Mouse (Mus musculus) left cerebral cortex, postnatal 25 days (tissue): Measurements from ENCODE around the gene 1700001L19Rik. TPM values are rescaled to one million over a fixed set of nuclear protein-coding genes. Genes with fewer than 3 reads are reported as not detected.

Experiments
- DNase-seq, 2 experiments: peaks; one replicate each; pipeline ENCODE4 v3.0.0; 2022; ENCODE audit warnings: low spot score in 2 of 2, mixed read lengths in 1 of 2
- intact Hi-C: fragments of 180-260 bp; cut with DNase I; formaldehyde crosslinking; loops from one replicate; pipeline ENCODE4 v1.15.1; 2025
- total RNA-seq, 2 experiments: library from RNA; stranded (reverse); gene quantifications; 2 replicates each; pipeline ENCODE4 v1.2.3; 2021

Gene 1700001L19Rik
- total RNA-seq, 2 experiments from 2014 or later: 20.6 to 27.6 TPM

DNA sequence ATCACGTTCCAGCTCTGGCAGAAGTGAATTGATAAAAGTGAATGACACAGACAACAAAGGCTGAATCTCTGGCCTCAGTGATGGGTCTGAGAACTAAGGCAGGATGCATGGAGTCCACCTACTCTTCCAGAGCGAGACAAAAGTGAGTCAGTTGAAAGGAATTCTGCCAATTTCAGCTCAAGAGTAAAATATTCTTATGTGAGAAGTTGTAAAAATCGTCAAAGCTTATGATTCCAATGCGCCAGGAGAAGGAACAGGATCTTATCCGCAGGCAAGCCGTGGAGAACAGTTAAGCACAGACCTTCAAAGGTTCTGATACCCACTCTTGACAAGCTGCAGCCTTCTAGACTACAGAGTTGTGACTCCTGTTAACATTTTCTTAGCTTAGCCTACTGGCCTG, 5.9 kb downstream of the 1700001L19Rik start:
- intact Hi-C loops: loop anchor here (2.0 to 10.0 kb wide), 4 partner anchors 492 to 1052 kb away; no protein-coding TSS in a partner anchor
- DNase-seq: peak in 1 of 2 experiments; percentile 83

DNA sequence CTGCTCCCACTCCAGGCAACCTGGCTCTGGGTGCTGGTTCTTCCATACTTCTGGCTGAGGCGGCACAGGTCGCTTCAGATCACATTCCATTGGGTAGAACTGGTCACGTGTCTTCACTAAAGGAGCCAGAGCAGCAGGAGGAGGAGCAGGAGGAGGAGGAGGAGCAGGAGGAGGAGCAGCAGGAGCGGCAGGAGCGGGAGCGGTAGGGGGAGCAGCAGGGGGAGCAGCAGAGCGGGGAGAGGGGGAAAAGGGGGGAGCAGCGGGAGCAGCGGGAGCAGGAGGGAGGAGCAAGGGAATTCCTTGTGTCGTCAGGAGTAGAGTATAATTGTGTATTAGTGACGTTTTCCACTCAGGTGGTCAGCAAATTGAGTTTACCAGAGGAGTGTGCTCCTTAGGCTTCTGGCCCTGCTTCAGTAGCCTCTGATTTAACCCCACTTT, 8.5 kb downstream of the 1700001L19Rik start:
- intact Hi-C loops: loop anchor here (2.0 to 10.0 kb wide), 3 partner anchors 395 to 1049 kb away; no protein-coding TSS in a partner anchor
- peak in 1 of 2 experiments; percentile 50 for DNase-seq

DNA sequence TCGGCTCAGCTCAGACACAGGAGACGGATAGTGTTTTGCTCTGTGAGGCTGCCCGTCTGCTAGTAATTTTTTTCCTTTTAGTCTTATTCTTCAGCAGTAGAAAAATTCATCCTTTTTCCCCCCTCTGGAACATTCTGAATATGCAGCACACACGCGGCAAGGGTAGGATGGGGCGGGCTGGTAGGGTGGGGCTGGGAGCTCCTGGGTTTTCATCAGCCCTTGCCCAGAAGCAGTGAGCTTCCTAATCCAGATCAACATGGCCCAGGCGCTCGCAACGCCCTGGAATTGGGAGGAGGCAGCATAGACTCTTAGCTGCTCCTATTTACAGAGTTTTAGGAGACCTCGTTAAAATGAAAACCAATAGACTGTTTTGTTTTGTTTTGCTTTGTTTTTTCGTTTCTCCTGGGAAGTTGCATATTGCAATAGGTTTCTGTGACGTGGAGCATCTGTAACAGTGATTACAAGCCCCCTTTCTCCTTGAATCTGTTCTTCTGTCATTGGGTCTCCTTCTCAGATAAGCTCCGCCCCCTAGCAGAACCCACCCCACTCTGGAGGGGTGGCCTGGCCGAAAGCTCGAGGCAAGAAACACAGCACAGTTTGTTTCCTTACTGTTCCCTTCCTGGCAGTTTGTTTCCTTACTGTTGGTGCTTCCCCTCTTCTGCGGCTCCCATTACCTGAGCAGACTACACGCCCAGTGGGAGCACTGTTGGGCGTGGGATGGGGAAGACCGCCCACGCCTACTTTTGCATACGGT, 10.6 kb downstream of the 1700001L19Rik start:
- intact Hi-C loops: loop anchor here (10.0 kb wide), 2 partner anchors 487 to 1047 kb away; no protein-coding TSS in a partner anchor
- no peak for DNase-seq

DNA sequence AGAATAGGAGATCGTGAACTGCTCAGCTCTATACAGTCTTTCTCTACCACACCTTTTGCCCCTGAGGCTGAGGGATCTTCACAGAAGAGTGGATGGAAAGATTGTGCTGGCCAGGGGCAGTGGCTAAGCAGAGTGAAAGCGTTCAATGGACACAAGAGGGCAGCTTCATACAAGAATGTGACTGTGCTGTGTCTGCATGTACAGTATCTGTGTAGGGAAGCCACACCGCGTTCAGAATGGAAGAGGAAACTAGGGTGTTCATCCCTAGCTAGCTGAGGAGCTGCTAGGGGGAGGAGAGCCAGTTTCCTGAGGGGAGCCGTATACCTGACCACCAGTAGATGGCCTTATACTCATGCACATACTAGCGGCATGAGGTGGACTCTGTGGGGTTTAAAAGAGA, 25.6 kb downstream of the 1700001L19Rik start:
- peak; percentile 30 to 57 for DNase-seq
- intact Hi-C loops: loop anchor here (5.0 kb wide), 1 partner anchor 375 kb away; the partner anchor contains the start of gene Adcy2

DNA sequence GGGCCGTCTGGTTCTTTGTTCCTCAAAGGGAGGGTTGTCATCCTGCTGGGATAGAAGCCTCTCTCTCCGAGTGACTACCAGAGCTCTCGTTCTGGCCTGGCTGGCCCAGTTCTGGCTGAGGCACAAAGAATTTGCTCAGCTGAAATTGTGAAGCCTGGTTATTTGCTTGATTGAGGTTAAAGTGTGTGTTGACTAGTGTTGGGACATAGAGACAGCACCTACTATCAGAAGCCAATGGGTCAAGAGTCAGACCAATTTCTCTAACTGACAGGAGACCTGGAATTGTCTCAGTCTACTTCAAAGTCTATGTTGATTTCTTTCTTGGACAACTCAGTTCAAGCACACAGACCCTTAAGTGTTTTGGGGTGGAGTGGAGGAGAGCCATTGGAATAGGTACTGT, 29.8 kb downstream of the 1700001L19Rik start:
- intact Hi-C loops: no loop called here
- DNase-seq: no peak

DNA sequence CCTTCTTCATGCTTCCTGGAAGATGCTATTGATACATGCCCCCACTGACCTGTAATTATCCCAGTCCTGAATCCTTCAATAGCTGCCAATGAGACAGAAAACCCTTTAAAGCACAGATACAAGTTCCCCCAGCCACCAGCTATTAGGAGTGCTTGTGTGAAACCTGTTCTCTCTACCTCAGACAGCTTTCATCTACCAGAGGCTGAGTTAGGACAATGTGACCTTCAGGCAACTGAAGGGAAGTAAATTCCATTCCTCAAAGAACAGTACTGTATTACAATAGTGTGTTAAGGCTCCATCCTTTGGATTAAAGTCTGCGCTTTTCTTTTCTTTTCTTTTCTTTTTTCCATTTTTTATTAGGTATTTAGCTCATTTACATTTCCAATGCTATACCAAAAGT, 45.6 kb downstream of the 1700001L19Rik start:
- intact Hi-C loops: no loop called here
- no peak for DNase-seq

Other genes with a start within 250 kb of the 1700001L19Rik start
- 10 to 100 TPM; 15.8 to 17.0 TPM for gene Mtrr, start 15.3 kb upstream of the 1700001L19Rik start, total RNA-seq
- 10 to 100 TPM; 13.2 to 16.0 TPM for gene Fastkd3, start 15.2 kb upstream of the 1700001L19Rik start, total RNA-seq